Mouse (Mus musculus) liver, embryonic 15.5 days (tissue): ENCODE measurements around the gene Epb41l2. TPM values are rescaled to one million over a fixed set of nuclear protein-coding genes. Genes with fewer than 3 reads are reported as not detected.

Experiments used
- ATAC-seq: fragments of 200-750 bp; cut with Nextera tagmentation; 2 replicates; pipeline ENCODE4 v1.8.0; 2017; ENCODE audit warnings: moderate number of reproducible peaks, mild to moderate bottlenecking, moderate library complexity; ENCODE audit not compliant: insufficient read depth
- H3K27ac ChIP-seq: fragments of 300-500 bp; sonication (generic); replicated peaks from 2 replicates; pipeline ENCODE4 v1.5.1; 2015; ENCODE audit warnings: mild to moderate bottlenecking, inconsistent platforms
- H3K27me3 ChIP-seq: fragments of 300-500 bp; sonication (generic); 2 replicates; pipeline ENCODE4 v1.6.1; 2015; ENCODE audit warnings: mild to moderate bottlenecking, inconsistent platforms
- H3K36me3 ChIP-seq: fragments of 300-500 bp; sonication (generic); replicated peaks from 2 replicates; pipeline ENCODE4 v1.6.1; 2015; ENCODE audit warnings: moderate library complexity, mild to moderate bottlenecking, inconsistent platforms
- H3K4me1 ChIP-seq: fragments of 300-500 bp; sonication (generic); replicated peaks from 2 replicates; pipeline ENCODE4 v1.6.1; 2015; ENCODE audit warnings: inconsistent platforms
- H3K4me2 ChIP-seq: fragments of 300-500 bp; sonication (generic); 2 replicates; pipeline ENCODE4 v1.6.1; 2015; ENCODE audit warnings: moderate library complexity, mild to moderate bottlenecking, inconsistent platforms
- H3K4me3 ChIP-seq: fragments of 300-500 bp; sonication (generic); replicated peaks from 2 replicates; pipeline ENCODE4 v1.5.1; 2015; ENCODE audit warnings: mild to moderate bottlenecking, inconsistent platforms
- H3K9ac ChIP-seq: fragments of 300-500 bp; sonication (generic); 2 replicates; pipeline ENCODE4 v1.6.1; 2015; ENCODE audit warnings: moderate library complexity, mild to moderate bottlenecking, inconsistent platforms
- H3K9me3 ChIP-seq: fragments of 300-500 bp; sonication (generic); replicated peaks from 2 replicates; pipeline ENCODE4 v1.6.1; 2016; ENCODE audit warnings: inconsistent platforms
- WGBS: fragments of 180-500 bp; shearing (Covaris S2); methylation state at CpG from one replicate; pipeline ENCODE4 v1.1.7; 2015; ENCODE audit warnings: mixed read lengths; ENCODE audit not compliant: insufficient replicate concordance; 5-methylcytosine and 5-hydroxymethylcytosine counted together
- polyA plus RNA-seq: library from polyadenylated mRNA; unstranded; fragments of >200 nt; fragmentation: Nextera tagmentation; extraction: Ambion mirVana; gene quantifications from 2 replicates; pipeline ENCODE4 v1.2.1, GENCODE M21; 2015

Gene Epb41l2
- polyA plus RNA-seq, 1 experiment from 2014 or later, result 9.7 TPM

GRCm38 (mm10) chr10:25401356-25401755 lies 41.8 kb downstream of the Epb41l2 start:
- WGBS, result 23% methylated on average over 2 of the region's 2 CpGs
- Histone ChIP-seq H3K36me3 (no peaks in the 10 kb centered on the region), H3K9me3 (no peaks in the 10 kb centered on the region), H3K4me3 (no peak overlapping the region), H3K4me2 (no peak overlapping the region), H3K4me1 (peaks cover 47% of the 10 kb centered on the region), H3K27ac (no peak overlapping the region), H3K9ac (no peak overlapping the region), H3K27me3 (no peaks in the 10 kb centered on the region)
- ATAC-seq, result no peak

GRCm38 (mm10) chr10:25402886-25403285 lies 43.3 kb downstream of the Epb41l2 start:
- Histone ChIP-seq H3K4me2 (no peak overlapping the region), H3K27me3 (no peaks in the 10 kb centered on the region), H3K9ac (no peak overlapping the region), H3K4me1 (0 out of 2 replicates have a peak, but pooled peaks cover 35% of the 10 kb centered on the region), H3K27ac (no peak overlapping the region), H3K36me3 (no peaks in the 10 kb centered on the region), H3K9me3 (no peaks in the 10 kb centered on the region), H3K4me3 (no peak overlapping the region)
- ATAC-seq, result no peak
- 34% methylated on average over 1 of the region's 1 CpGs for WGBS

GRCm38 (mm10) chr10:25403813-25404701 lies 44.5 kb downstream of the Epb41l2 start:
- H3K36me3 ChIP-seq, result no peaks in the 10 kb centered on the region
- H3K9me3 ChIP-seq, result no peaks in the 10 kb centered on the region
- 33% methylated on average over 15 of the region's 15 CpGs for WGBS
- H3K4me1 ChIP-seq, result 0 out of 2 replicates have a peak, but pooled peaks cover 30% of the 10 kb centered on the region
- H3K4me2 ChIP-seq, result no peak overlapping the region
- no peak overlapping the region for H3K4me3 ChIP-seq
- no peaks in the 10 kb centered on the region for H3K27me3 ChIP-seq
- no peak for ATAC-seq
- H3K9ac ChIP-seq, result no peak overlapping the region
- no peak overlapping the region for H3K27ac ChIP-seq

GRCm38 (mm10) chr10:25404702-25405098 lies 45.1 kb downstream of the Epb41l2 start:
- Histone ChIP-seq H3K9ac (no peak overlapping the region), H3K4me1 (0 out of 2 replicates have a peak, but pooled peaks cover 30% of the 10 kb centered on the region), H3K27ac (no peak overlapping the region), H3K36me3 (no peaks in the 10 kb centered on the region), H3K27me3 (no peaks in the 10 kb centered on the region), H3K4me3 (no peak overlapping the region), H3K9me3 (no peaks in the 10 kb centered on the region), H3K4me2 (no peak overlapping the region)
- ATAC-seq, result no peak
- 48% methylated on average over 6 of the region's 6 CpGs for WGBS

GRCm38 (mm10) chr10:25405551-25405950 lies 46.0 kb downstream of the Epb41l2 start:
- Histone ChIP-seq H3K4me1 (0 out of 2 replicates have a peak, but pooled peaks cover 24% of the 10 kb centered on the region), H3K36me3 (no peaks in the 10 kb centered on the region), H3K4me3 (no peak overlapping the region), H3K4me2 (no peak overlapping the region), H3K27me3 (no peaks in the 10 kb centered on the region), H3K9ac (no peak overlapping the region), H3K27ac (no peak overlapping the region), H3K9me3 (no peaks in the 10 kb centered on the region)
- no peak for ATAC-seq
- WGBS, result 78% methylated on average over 8 of the region's 8 CpGs

GRCm38 (mm10) chr10:25406695-25407094 lies 47.1 kb downstream of the Epb41l2 start:
- no peak overlapping the region for H3K4me2 ChIP-seq
- H3K27ac ChIP-seq, result no peak overlapping the region
- H3K27me3 ChIP-seq, result no peaks in the 10 kb centered on the region
- no peak for ATAC-seq
- H3K4me3 ChIP-seq, result no peak overlapping the region
- H3K9ac ChIP-seq, result no peak overlapping the region
- 0 out of 2 replicates have a peak, but pooled peaks cover 16% of the 10 kb centered on the region for H3K4me1 ChIP-seq
- no peaks in the 10 kb centered on the region for H3K9me3 ChIP-seq
- no peaks in the 10 kb centered on the region for H3K36me3 ChIP-seq
- WGBS, result 61% methylated on average over 5 of the region's 5 CpGs

- Histone ChIP-seq H3K36me3 (no peaks in the 10 kb centered on the region), H3K27ac (no peak overlapping the region), H3K4me1 (0 out of 2 replicates have a peak, but pooled peaks cover 13% of the 10 kb centered on the region), H3K4me3 (no peak overlapping the region), H3K27me3 (no peaks in the 10 kb centered on the region), H3K9me3 (no peaks in the 10 kb centered on the region), H3K4me2 (no peak overlapping the region), H3K9ac (no peak overlapping the region)
- 67% methylated on average over 14 of the region's 14 CpGs for WGBS
- ATAC-seq, result no peak
Measured at GRCm38 (mm10) chr10:25408136-25408650, 48.6 kb downstream of the Epb41l2 start.

GRCm38 (mm10) chr10:25411836-25412373 lies 52.3 kb downstream of the Epb41l2 start:
- Histone ChIP-seq H3K4me1 (0 out of 2 replicates have a peak, but pooled peaks cover 2% of the 10 kb centered on the region), H3K27ac (no peak overlapping the region), H3K36me3 (no peaks in the 10 kb centered on the region), H3K9me3 (no peaks in the 10 kb centered on the region), H3K27me3 (no peaks in the 10 kb centered on the region), H3K4me2 (no peak overlapping the region), H3K4me3 (no peak overlapping the region), H3K9ac (no peak overlapping the region)
- no peak for ATAC-seq
- WGBS, result 73% methylated on average over 6 of the region's 6 CpGs

- H3K4me3 ChIP-seq, result no peak overlapping the region
Measured at GRCm38 (mm10) chr10:25415188-25415717, 55.7 kb downstream of the Epb41l2 start.

GRCm38 (mm10) chr10:25416696-25417095 lies 57.1 kb downstream of the Epb41l2 start:
- Histone ChIP-seq H3K4me2 (no peak overlapping the region), H3K9ac (no peak overlapping the region), H3K9me3 (no peaks in the 10 kb centered on the region), H3K4me1 (0 out of 2 replicates have a peak, but pooled peaks cover 2% of the 10 kb centered on the region), H3K27me3 (no peaks in the 10 kb centered on the region), H3K27ac (no peak overlapping the region), H3K36me3 (no peaks in the 10 kb centered on the region), H3K4me3 (no peak overlapping the region)
- 55% methylated on average over 5 of the region's 5 CpGs for WGBS
- ATAC-seq, result no peak

More at GRCm38 (mm10) chr10:25415188-25415717, 55.7 kb downstream of the Epb41l2 start:
- H3K4me1 ChIP-seq, result 0 out of 2 replicates have a peak, but pooled peaks cover 2% of the 10 kb centered on the region
- H3K27me3 ChIP-seq, result no peaks in the 10 kb centered on the region
- no peak overlapping the region for H3K27ac ChIP-seq
- ATAC-seq, result no peak; the same call in 1 of the 2 replicates
- no peak overlapping the region for H3K9ac ChIP-seq
- no peak overlapping the region for H3K4me2 ChIP-seq
- H3K36me3 ChIP-seq, result no peaks in the 10 kb centered on the region
- H3K9me3 ChIP-seq, result no peaks in the 10 kb centered on the region
- 48% methylated on average over 7 of the region's 7 CpGs for WGBS

GRCm38 (mm10) chr10:25426058-25426457 lies 66.5 kb downstream of the Epb41l2 start:
- no peaks in the 10 kb centered on the region for H3K27me3 ChIP-seq
- H3K36me3 ChIP-seq, result no peaks in the 10 kb centered on the region
- no peak overlapping the region for H3K27ac ChIP-seq
- H3K9me3 ChIP-seq, result no peaks in the 10 kb centered on the region
- ATAC-seq, result no peak
- no peak overlapping the region for H3K9ac ChIP-seq
- 23% methylated on average over 1 of the region's 1 CpGs for WGBS
- no peak overlapping the region for H3K4me2 ChIP-seq
- H3K4me1 ChIP-seq, result peaks cover 20% of the 10 kb centered on the region
- H3K4me3 ChIP-seq, result no peak overlapping the region
